Mouse (Mus musculus) adrenal gland, postnatal 10 days (tissue): Measurements from ENCODE around the gene Aak1. TPM values are rescaled to one million over a fixed set of nuclear protein-coding genes. Genes with fewer than 3 reads are reported as not detected.
A peak's percentile ranks its signal among the peaks of the same experiment; 100 is the strongest.

Source experiments
- DNase-seq: peaks from one replicate; pipeline ENCODE4 v3.0.0; 2021; ENCODE audit warnings: mixed read lengths
- total RNA-seq, 2 experiments: library from RNA; stranded (reverse); gene quantifications; 2 replicates each; pipeline ENCODE4 v1.2.3; 2021

The Aak1 gene
- total RNA-seq, 2 experiments from 2014 or later, result 63.1 to 69.5 TPM

DNA sequence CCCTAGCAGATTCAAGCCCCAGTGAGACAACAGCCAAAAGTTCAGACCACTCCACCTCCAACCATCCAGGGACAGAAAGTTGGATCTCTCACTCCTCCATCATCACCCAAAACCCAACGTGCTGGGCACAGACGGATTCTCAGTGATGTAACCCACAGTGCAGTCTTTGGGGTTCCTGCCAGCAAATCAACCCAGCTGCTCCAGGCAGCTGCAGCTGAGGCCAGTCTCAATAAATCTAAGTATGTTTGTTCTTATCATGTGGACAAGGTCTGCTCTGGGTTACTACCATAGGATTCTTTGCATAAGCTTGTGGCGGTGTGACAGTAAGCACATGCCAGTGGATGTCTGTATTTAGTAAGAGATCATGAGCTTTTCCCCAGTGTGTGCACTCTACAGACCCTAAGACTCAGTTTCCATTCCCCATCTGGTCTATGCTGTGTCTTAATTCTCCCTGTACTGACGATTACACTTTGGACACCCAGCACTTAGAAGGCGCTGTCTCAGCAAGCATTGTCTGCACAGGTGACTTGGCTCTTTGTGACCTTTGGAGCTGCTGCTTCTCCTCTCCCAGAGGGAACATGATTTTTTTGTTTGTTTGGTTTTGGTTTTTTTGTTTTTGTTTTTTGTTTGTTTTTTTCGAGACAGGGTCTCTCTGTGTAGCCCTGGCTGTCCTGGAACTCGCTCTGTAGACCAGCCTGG lies 114.8 kb downstream of the Aak1 start:
- DNase-seq, result no peak

DNA sequence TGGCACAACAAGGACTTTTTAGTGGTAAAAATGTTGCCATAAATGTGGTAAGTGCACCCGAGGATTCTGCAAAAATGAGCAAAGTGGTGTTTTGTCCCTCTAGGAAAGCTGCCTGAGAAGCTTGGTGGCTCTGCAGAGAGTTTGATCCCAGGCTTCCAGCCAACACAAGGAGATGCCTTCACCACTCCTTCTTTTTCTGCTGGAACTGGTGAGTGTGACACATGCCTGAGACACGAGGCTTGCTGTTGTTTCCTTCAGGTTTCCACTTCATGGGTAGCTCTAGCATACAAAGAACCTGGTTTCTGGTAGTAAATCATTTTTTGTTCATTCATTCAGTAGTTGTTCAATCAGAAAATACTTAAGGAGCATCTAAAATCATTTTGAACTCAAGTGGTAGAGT lies 117.8 kb downstream of the Aak1 start:
- no peak for DNase-seq

DNA sequence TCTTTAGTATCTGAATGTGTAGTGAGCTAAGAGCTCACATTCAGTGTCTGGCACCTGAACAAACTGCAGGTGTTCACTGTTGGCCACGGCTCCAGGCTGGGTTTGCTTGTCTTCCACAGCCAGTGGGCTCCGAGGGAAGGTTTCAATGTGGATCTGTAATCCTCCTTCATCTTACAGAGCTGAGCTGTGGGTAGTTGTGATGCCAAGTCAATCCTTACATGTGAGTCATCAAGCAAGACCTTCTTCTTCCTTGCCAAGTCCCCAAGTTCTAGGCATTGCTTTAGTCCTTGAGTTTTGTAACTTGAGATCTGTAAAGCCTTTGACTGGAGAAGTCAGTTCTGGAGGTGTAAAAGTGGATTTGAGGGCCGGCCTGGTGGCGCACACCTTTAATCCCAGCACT lies 124.6 kb downstream of the Aak1 start:
- DNase-seq, result no peak

DNA sequence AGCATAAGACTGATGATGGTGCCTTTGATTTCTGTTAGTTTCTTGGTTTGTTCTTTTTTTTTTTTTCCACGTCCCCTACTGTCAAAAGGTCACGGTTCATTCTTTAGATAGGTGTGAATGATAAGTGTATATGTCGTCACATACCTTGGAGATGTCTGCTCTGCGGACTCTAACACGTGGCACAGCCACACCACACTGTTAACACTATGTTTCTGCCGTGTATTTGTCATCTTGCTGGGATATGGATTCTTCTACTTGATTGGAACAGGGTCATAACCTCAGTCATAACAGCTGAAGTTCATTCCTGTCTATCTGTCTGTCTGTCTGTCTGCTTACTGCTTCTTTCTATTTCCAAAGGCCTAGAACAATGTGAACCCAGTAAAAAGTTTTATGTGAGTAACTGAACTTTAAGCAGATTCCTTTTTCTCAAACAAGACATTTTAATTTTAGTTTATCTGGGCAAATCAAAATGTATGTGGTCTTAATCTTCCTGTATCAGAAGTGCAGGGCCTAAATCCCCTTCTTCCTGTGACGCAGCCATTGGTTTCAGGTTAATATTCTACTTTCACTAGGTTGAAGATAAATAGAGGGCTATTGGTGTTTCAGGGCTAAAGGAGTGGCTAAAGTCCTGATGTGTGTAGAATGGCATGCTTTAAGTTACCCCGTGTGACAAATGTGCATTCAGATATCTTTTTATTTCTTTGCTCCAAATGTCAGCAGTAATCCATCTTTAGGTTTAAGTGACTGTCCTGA lies 129.0 kb downstream of the Aak1 start:
- no peak for DNase-seq

DNA sequence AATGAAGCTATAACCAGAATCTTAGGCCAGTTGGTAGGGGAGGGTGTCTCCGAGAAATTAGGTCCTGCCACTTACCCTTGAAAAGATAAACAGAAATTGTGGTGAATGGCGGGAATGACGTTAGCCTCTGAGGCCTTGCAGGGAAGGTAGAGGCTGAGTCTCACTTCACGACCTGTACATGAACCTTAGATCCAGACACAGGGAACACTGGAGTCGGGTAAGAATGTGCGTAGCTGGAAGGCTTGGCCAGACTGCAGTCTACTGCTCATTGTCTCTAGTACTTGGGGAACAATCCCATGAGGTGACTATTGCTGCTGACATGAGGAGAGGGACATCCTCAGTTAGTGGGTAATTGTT lies 129.6 kb downstream of the Aak1 start:
- no peak for DNase-seq

DNA sequence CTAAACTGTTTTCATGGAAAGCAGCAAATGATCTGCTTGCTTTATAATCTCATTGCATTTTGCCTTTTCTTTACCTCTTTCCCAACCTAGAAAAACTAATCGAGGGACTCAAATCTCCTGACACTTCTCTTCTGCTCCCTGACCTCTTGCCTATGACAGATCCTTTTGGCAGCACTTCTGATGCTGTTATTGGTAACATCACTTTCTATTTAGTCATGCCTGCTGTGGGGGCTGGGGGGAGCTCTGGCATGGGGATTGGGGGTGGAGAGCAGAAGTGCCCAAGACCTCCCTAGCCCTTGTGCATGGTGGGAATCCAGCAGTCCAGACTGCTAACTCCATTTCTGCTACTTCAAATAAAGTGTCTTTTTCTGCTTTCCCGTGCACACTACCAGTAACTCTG lies 131.9 kb downstream of the Aak1 start:
- peak; percentile 11 for DNase-seq

DNA sequence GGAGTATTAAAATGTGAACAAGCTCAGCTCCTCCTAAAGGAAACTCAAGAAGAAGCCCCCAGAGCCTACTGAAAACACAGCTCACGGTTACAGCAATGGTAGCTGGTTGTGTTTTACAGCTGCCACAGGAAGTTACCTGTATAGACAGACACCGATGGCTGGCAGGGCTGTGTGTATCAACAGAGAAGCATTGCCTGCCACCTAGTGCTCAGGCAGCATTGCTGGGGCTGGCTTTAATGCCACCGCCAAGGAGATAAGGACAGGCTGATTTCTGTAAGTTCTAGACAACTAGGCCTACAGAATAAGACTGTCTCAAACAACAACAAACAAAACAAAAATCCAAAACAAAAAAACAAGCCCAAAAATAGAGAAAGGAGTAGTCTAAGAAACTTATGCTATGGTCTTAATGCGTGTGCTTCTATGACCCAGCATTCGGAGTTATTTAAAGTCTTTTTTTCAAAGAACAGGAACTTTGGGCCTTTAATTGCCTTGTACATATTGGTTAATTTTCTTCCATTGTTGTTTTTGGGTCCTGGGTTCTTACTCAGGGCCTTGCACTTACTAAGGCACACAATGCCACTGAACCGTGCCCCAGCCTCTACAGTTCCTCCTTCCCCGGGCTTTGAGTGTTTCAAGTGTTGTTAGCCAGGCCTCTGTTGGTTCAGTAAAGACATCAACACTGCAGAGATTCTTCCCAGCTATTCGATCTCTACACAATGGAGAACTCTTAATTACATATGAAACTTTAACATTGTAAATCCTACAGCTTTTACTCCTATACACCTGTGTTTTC lies 136.2 kb downstream of the Aak1 start:
- no peak for DNase-seq

DNA sequence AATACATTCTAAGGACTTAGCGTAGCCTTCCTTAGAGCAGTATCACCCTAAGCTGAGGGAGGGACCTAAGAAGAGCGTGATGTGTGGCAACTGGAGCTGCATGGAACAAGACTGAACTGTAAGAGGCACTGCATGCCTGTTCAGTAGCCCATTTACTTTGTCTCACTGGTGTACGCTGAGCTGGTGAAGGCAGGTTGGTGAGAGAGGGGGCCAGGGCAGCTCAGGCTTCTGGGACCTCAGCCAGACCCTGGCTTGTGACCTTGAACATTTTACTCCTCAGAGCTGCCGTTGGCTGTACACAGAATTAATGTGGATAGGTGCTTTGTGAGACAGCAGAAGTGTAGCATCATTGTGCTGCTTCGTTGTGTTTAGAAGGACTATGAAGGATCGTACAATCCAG lies 140.3 kb downstream of the Aak1 start:
- peak; percentile 71 for DNase-seq

DNA sequence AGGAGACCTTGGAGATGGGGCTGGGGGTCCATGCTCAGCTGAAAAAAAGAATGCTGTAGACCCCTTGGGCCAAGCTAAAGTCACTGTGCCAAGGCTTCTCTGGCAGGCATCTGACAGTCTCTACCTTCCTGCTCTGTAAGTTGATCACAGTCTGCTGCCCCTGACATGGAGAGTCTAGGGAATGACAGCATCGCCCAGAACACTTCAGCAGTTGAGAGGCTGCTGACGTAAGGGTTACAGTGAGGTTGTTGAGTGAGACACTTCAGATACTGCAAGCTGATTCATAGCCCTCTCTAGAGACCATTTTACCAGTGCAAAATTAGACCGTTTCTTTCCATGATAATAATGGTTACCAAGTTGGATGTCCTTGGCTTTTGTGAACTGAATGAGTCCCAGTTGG lies 141.7 kb downstream of the Aak1 start:
- no peak for DNase-seq

DNA sequence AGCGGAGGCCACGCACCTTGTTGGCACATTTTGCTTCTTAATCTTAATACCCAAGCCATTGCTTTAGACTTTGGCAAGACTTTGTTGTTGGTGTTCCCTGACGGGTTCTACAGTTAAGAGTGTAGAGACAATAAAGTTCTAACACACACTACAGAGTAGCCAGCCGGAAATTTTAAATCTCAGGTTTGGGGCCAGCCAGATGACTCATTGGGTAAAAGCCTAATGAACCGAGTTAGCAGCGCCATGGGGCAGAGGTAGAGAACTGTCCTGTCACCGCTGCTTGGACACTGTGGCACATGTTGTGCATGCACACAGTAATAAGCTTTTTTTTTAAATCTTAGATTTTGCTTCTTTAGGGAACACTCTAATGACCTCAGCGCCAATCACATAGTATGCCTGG lies 143.0 kb downstream of the Aak1 start:
- no peak for DNase-seq

DNA sequence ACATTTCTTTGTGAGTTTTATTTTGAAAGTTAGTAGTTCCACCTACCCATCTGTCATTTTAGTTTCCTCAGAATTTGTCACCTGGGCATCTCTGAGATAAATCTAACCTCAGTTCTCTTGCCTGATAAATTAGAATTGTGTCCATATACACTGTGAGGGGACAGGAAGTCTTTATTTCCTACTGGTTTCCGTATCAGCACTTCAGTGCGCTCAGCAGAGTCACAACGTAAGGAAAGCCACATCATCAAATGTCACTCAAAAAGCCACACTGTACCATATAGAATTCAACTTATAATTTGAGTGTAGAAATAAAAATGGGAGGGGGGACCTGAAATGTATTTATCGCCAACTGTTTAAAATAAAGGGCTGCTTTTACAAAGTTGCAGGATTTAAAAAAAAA lies 144.9 kb downstream of the Aak1 start:
- no peak for DNase-seq

DNA sequence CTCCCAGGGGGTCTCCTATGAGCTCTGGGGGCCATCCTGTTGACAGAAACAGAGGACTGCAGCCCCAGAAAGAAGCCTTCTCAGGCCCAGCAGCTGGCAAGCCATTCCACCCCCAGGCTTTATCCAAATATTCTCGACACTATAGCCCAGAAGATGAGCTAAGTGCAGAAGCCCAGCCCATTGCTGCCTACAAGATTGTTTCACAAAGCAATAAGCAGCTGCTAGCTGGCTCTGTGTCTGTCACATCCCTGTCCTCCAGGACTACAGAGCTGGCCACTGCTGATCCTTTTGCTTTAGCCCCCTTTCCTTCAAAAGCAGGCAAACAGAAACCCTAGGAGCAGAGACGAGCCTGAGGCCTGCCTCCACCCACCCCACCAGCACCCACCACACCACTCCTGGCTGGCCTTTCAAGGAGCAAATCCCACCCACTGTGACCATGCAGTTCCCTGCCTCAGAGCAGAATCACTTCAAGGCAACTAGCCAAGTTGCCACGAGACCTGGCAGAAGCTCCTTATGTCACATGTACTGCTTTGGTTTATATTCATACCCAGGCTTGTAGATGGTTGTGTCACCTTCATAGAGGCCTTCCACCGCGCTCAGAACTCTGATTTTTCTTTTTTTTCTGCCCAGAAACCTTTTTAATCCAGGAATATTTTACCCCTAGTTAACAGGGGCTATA lies 147.5 kb downstream of the Aak1 start:
- no peak for DNase-seq

DNA sequence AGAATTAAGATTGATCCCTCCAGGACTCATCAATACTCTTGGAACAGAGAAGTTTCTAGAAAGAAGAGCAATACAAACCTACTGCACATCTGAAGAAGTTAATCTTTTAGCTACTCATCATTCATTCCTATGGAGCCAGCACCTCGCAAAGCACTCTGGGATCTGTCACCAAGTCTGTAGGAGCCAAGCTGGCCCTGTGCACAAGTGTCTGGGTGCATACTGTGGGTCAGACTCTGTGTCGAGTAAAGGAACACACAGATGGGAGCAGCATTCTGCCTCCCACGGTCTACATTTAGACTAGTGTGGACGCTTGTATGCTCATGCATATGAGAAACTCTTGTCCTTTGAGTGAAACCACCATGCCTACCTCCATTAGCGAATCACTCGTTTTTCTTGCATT lies 148.0 kb downstream of the Aak1 start:
- DNase-seq, result no peak

DNA sequence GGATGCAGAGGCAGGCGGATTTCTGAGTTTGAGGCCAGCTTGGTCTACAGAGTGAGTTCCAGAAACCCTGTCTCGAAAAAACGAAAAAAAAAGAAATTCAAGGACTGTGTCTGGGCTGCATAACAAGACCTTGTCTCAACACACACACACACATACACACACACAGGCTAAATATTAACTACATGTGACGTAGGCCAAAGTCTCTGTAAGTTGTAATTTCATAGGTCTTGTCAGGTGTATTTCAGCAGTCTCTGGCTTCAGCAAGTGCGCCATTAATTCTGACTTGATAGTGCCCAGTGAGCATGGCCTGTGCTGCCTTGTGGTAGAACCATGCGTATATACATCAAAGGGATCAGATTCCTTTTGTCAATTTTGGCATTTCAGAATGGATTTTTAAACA lies 152.7 kb downstream of the Aak1 start:
- DNase-seq, result no peak

DNA sequence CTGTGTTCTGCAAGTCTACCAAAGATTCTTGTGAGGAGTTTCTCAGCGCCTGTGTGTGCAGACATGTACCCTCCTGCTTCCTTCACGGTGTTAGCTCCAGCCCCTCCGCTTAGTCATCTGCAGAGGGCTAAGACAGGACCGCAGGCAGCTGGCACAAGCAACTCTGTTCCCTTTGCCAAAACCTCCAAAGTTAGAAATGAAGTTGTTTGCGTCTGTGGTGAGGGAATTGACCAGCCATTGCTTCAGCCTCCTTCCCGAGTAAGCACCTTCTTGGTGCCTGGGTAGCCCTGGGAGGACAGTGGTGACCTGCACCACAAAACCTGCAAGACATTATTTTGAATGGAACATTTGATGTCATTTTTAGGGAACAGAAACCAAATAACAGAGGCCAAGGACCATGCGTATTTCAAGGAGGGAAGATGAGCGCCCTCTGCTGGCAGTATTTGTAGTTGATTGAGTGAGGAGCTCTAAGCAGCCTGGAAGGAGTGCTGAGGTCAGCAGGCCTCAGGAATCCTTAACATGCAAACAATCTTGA lies 153.3 kb downstream of the Aak1 start:
- peak; percentile 90 for DNase-seq

DNA sequence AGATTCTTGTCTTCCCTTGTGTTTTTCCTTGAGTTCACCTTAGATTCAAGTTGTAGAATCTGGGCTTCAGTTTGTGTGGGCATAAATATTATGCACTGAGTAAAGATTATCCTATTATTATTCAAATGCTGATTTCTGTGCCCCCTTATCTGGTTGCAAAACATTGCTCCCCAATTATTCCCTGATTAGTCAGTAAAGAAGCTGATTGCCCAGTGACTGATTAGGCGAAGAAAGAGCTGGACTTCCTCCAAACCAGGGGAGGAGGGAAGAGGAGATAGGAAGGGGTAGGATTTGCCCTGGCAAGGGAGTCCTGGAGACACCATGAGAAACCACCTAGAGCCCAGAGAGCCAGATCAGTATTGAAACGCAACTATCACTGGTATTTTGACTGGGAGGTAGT lies 154.8 kb downstream of the Aak1 start:
- no peak for DNase-seq

DNA sequence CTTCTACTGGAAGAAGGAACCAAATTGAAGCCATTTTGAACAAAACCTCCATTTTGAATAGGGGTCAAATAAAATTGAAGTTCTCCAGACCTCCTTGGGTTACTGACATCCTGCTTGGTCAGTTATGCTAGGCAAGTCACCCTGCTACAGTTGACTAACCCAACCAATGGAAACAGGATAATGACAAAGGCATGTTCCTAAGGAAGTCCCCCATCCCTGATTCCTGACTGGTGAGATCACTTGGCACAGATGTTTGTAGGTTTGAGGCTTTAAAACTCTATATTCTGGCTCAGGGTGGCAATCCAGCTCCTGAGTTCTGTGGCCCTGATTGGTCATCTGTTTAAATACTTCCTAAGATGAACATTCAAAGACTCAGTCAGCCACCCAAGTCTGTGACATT lies 156.3 kb downstream of the Aak1 start:
- no peak for DNase-seq

DNA sequence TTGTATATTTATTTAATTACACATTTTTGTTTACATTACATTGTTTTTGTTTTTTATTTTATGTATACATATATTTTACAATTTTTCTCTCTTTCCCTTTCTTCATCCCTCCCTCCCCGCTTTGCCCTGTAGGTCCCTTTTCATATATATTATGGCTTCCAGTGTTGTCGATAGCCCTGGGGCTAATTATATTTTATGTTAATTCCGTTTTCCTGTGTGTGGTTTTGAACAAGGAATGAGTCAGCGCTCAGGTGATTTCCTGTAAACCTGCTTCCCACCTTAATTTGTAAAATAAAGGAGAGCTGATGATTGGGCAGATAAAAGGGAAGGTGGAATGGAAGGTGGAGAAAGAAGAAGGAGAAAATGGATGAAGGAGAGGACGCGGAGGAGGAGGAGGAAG lies 159.6 kb downstream of the Aak1 start, which contains the start of gene Nfu1:
TSS of gene Nfu1 (plus strand) at position 350 of the 400 bp plus-strand sequence.
- DNase-seq, result no peak

DNA sequence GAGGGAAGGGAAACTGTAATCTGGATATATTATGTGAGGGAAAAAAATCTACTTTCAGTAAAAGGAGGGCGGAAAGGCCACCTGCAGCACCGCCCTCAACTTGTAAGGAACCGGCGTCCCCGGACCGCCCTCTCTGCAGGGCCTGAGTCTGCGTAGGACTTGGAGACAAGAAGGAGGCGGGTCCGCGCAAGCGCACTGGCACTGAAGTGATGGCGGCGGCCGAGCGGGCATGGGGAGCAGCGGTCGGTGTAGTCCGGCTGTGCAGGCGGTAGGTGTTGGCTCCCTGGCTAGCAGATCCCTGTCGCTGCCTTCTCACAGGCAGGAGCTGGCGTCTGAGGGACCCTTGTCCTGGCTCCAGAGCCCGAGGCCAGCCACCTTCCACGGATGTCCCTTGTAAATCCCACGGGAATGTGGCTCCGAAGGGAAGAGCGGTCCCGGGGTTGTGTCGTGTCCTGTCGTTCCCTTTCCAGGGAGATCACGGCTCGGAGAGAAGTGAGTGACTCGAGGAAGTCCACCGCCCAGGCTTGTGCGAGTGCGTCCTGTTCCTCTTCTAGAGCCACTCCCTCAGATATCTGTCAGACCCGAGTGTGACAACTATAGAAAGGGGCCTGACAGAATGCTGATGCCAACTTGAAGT lies 160.5 kb downstream of the Aak1 start:
- peak; percentile 97 for DNase-seq

DNA sequence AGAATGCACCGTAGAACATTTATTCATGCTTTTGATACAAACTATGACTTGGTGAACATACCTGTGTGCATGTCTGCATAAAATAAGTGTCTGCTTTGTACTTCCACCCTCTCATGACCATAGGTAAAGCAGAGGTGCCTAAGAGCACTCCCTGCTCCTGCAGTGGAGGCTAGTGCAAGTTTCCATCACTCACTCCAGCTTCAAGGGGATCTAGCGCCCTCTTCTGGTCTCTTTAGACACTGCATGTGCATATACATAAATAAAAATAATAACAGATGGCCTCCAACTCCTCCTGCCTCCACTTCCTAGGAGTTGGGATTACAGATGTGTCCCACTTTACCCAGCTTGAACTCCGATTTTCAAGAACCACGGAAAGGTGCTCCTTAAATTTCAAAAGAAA lies 167.6 kb downstream of the Aak1 start:
- DNase-seq, result peak; percentile 40

DNA sequence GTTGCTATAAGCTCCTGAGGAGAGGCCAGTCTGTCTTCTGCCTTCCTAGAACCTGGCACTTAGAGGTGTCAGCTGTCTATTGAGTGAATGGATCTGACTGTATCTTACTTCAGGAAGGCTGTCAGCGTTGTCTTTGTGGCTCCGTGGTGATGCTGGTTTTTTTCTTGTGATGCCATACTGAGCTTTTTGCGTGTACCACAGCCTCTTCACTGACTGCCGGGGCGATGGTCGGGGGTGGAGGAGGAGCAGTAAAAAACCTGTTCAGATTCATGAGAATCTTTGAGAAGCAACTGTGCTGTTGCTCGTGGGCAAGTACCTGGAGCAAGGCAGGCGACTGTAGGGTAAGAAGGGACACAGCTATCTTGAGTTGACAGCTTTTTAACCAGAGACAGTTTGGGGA lies 169.6 kb downstream of the Aak1 start:
- DNase-seq, result no peak

DNA sequence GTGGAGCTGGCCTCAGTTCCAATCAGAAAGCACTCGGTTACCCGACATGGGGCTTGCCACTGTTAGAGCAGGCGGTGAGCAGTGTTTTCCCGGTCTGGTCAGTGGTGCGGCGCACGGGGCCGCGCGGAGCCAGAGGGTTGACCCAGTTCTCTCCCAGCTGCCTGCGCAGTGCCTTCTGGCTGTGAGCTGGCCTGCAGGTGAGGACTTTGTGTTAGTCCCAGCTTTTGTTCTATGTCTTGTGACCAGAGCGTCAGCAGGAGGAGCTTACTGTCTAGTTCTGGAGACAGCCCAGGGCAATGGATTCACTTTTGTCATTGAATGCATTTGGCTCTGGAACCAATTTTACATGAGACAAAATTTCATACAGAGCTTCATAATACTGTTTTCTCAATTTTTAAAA lies 172.5 kb downstream of the Aak1 start:
- DNase-seq, result no peak
